Mouse (Mus musculus) lung, adult 18-20 months (tissue): ENCODE measurements around the gene Chmp3.

Experiments used
- DNase-seq, 2 experiments: peaks; one replicate each; pipeline ENCODE4 v3.0.0; 2022; ENCODE audit warnings: mixed read lengths in 2 of 2

The Chmp3 gene

DNA sequence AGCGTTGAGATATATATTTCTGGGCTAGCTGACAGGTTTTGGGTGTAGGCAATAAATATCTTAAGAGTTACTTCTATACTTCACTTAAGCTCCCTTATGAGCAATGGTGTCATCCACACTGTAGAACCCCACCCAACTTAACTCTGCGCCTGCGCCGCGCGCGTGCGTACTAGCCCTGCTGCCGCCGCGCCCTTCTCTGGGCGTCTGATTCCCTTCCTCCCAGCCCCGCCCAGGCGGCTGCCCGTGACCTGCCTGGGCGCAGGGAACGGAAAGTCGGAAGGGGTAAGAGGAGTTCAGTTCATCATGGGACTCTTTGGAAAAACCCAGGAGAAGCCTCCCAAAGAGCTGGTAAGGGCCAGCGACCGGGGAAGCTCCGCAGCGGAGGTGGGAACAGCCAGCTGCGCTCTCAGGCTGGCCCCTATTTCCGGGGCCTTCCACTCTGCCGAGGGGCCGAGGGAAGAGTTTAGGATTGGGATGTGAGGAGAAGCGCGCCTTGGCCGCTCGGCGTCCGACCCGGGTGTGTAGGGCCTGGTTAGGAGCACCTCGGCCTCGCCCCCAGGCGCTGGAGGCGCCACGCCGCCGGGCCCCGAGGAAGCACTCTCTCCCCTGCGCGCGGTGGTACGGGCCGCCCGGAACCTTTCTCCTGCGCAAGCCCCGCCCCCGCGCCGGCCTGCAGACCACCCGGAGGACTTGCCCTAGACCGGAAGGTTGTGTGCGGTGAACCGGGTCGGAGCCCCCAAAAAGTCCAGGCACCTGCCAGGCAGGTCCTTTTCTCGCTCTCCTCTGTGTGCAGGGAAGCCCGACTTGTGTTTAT is at the start of gene Chmp3:
Chmp3 (plus strand) TSS at position 112 of the 814 bp plus-strand sequence.
- peak; percentile 96 to 97 for DNase-seq

- DNase-seq, result peak; percentile 49 to 53
Measured at GRCm38 (mm10) chr6:71494341-71495020, 49.1 kb upstream of the Chmp3 start.

- no peak for DNase-seq
Measured at GRCm38 (mm10) chr6:71500575-71500974, 43.0 kb upstream of the Chmp3 start.

DNA sequence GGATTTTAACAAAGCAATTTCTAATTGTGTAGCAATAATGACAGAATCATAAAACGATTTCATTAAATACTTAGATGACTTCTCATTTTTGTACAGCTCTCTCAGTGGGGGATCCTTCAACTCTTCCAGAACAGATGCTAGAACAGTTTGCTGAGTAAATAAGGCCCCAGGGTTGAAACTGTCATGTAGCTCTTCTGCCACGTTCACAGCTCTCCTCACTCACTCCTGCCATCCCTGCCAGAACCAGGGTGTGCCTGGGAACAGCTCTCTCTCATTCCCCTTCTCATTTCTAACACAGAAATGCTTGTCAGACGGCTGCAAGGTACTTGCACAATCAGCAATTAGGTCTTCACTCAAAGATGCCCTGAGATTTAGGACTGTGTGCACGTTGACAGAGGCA is 40.6 kb upstream of the Chmp3 start:
- DNase-seq, result no peak

- DNase-seq, result no peak
Measured at GRCm38 (mm10) chr6:71503670-71504069, 39.9 kb upstream of the Chmp3 start.

DNA sequence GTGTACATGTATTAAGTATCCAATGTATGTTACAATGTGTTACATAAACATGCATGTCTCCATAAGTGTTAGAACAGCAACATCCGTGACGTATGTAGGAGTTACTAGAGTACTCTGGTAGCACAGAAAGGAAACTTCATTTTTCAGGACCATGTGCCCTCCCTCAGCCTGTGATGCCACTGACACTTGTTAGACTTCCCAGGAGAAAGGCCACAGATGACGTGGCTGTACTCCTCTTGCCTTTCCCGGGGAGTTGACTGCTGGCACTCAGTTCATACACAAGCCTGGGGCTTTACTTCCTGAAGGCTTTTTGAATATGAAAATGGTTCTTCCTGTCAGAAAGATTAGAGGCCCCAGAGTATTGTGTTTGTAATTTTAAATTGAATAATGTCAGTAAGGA is 39.5 kb upstream of the Chmp3 start:
- peak in 1 of 2 experiments; percentile 44 for DNase-seq

- DNase-seq, result no peak
Measured at GRCm38 (mm10) chr6:71505671-71506070, 37.9 kb upstream of the Chmp3 start.

DNA sequence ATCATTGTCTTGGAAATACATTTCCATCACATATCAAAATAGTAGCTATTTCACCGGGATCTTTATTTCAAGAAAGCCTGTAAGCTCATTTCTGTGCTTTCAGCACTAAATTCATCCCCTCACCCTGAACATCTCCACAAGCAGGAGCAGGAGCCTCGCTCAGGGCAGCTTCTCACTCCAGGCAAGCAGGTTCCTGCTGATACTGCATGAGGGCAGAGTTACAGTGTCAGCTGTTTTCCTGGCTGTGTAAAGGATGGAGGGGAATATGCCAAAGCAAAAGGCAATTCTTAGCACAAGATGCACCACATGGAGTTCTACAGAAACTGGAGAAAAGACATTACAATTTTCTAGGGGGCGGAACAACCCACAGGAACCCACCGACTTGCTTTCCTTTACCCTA is 24.1 kb upstream of the Chmp3 start:
- no peak for DNase-seq

- no peak for DNase-seq
Measured at GRCm38 (mm10) chr6:71525556-71525955, 18.0 kb upstream of the Chmp3 start.

- no peak for DNase-seq
Measured at GRCm38 (mm10) chr6:71527056-71527455, 16.5 kb upstream of the Chmp3 start.

- no peak for DNase-seq
Measured at GRCm38 (mm10) chr6:71527826-71528225, 15.8 kb upstream of the Chmp3 start.

DNA sequence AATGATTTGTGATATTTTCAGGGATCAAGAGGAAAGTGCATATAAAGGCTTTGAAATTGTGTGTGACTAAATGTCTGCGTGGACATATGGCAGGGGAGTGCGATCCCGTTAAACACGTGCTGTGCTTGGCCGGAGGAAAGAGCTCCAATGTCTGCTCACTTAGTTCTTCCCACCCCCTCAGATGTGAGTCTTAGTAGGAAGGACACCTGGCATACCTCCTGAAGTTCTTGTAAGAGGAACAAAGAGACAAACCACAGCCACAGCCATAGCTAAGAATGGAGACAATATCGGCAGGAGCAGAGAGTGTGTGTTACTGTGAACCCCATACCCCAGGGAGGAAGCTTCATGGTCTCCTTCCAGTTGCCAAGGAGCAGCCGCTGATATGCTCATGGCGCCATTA is 13.4 kb upstream of the Chmp3 start:
- DNase-seq, result no peak

DNA sequence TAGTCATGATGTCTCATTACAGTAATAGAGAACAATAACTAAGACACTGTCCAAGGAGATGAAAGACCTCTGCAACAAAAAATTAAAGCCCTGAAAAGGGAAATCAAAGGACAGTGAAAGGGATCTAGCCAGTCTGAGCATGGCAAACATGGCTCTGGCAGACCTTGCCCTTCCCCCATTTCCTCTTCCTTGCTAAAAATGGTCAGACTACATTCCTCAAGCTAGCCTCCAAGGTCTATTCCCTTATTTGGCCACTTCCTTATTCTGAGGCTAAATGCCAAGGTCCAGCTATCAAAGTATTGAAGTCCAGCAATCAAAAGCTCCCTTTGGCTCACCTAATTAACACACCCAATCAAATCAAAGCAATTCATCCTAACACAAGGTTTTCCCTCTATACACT is 6.3 kb upstream of the Chmp3 start:
- no peak for DNase-seq

DNA sequence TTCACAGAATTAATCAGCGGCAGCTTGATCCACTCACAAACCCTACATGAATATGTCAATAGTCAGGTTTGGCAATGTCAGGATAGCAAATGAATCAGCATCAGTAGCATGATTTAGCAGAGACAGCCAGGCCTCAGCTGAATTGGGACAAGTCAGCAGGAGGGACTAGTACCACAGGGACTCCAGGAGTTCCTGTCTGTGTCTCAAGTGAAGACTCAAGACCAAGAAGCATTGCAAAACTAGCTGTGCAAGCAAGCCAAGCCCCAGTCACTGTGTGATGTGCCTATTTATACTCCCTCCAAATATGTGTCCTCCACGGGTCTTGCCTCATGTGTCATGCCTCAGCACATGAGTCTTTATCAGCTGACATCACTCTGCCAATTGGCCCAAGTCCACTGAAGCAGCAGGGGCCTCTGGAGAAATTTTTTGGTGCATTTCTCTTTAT is 11.9 kb downstream of the Chmp3 start:
- DNase-seq, result peak; percentile 30 to 44

GRCm38 (mm10) chr6:71556826-71557225 is 13.2 kb downstream of the Chmp3 start:
- no peak for DNase-seq

DNA sequence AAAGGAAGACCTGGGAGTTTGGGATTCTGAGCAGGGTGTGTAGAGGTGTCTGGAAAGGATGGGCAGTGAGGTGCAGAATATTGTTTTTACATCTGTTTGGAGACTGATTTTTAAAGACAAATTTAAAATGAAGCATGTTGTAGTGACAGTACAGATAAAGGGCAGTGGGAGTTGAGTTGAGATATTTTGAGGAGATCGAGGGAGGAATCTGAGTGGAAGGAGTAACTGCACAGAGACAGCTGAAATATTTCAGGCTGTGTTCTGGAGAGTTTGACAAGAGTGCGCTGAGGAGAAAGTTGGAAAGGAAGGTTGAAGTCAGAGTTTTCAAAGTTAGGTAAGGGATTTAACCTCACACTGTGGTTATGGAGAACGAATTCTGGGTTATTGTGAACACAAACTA is 25.0 kb downstream of the Chmp3 start:
- no peak for DNase-seq

- DNase-seq, result no peak
Measured at GRCm38 (mm10) chr6:71569025-71569424, 25.4 kb downstream of the Chmp3 start.

DNA sequence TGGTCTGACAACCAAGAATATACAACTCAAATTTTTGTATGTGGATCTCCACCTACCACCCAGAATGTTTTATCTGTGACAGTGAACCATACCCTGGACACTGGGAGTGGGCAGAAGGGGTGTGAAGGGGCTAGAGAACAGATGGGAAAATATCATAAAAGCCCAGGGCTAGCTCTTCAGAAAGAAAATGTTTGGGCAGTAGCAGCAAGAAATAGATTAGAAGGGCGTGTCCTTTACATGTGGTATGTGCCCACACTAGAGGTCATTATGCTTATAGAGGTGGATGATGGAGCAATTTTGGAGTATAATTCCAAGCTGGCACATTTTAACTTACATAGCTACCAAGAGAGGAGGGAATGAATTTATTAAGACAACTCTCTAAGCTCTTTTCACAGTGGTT is 31.8 kb downstream of the Chmp3 start:
- DNase-seq, result no peak

- DNase-seq, result no peak
Measured at GRCm38 (mm10) chr6:71579478-71579877, 35.9 kb downstream of the Chmp3 start.

DNA sequence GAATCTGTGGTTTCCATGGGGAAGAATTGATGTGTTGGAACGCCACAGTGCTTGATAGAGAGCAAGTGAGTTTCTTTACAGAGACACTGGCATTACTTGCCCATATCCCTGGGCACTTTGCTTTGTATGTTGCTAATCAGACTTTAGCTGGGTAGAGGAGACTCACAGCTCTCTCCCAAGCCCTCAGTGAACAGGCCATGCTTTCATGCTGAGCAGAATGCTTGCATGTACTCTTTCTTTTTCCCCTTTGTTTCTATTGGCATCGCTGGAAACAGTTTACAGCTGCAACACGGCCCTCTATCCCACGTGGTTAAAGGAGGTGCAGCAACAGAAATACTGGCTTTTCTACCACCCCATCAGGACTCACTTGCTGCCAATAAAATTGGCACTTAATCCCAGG is 39.6 kb downstream of the Chmp3 start:
- no peak for DNase-seq

GRCm38 (mm10) chr6:71589401-71589800 is 45.8 kb downstream of the Chmp3 start:
- DNase-seq, result no peak

GRCm38 (mm10) chr6:71590154-71590553 is 46.6 kb downstream of the Chmp3 start:
- DNase-seq, result no peak

- DNase-seq, result no peak
Measured at GRCm38 (mm10) chr6:71607756-71608155, 64.2 kb downstream of the Chmp3 start.

GRCm38 (mm10) chr6:71608994-71609393 is 65.4 kb downstream of the Chmp3 start:
- no peak for DNase-seq
